ENCODE assay signal across 8 mouse cellular contexts in genomic region chr2:134017109-134017508, GRCm38 (mm10).
DNase-seq lines count a peak whose midpoint lies in the region; ATAC-seq and TF ChIP-seq lines count a peak whose summit lies in the region.

No protein-coding gene starts in this region.

- H3K4me1 ChIP-seq in lung, embryonic 14.5 days (ENCODE audit: insufficient read depth), result no peaks in the 10 kb centered on the region
- no peaks in the 10 kb centered on the region for H3K4me1 ChIP-seq in embryonic facial prominence, embryonic 10.5 days
- no peaks in the 10 kb centered on the region for H3K4me1 ChIP-seq in midbrain, postnatal 0 days (ENCODE audit: insufficient read depth, low read length)

- peak; percentile 72 for TF ChIP-seq CTCF in lung, embryonic 14.5 days (IDR thresholded peaks at IDR 0.05; ENCODE audit: low read depth)
- peak; percentile 82 for TF ChIP-seq CTCF in midbrain, postnatal 0 days (IDR thresholded peaks at IDR 0.05)

- no peaks in the 10 kb centered on the region for H3K36me3 ChIP-seq in lung, embryonic 14.5 days (ENCODE audit: insufficient read depth)
- no peaks in the 10 kb centered on the region for H3K36me3 ChIP-seq in embryonic facial prominence, embryonic 10.5 days (replicated peaks)
- H3K36me3 ChIP-seq in midbrain, postnatal 0 days (ENCODE audit: insufficient read depth, low read length), result no peaks in the 10 kb centered on the region

- no peak overlapping the region for H3K9ac ChIP-seq in lung, embryonic 14.5 days
- H3K9ac ChIP-seq in midbrain, postnatal 0 days (replicated peaks; ENCODE audit: low read length, poor library complexity, severe bottlenecking), result no peak overlapping the region

- no peak overlapping the region for H3K4me3 ChIP-seq in lung, embryonic 14.5 days (ENCODE audit: low read depth, low read length)
- H3K4me3 ChIP-seq in embryonic facial prominence, embryonic 10.5 days, result no peak overlapping the region
- H3K4me3 ChIP-seq in midbrain, postnatal 0 days (ENCODE audit: low read depth, low read length), result no peak overlapping the region

- H3K4me2 ChIP-seq in lung, embryonic 14.5 days, result no peak overlapping the region
- H3K4me2 ChIP-seq in midbrain, postnatal 0 days (ENCODE audit: low read depth, low read length, poor library complexity, severe bottlenecking), result no peak overlapping the region

- H3K9me3 ChIP-seq in lung, embryonic 14.5 days (ENCODE audit: low read depth, low read length), result no peaks in the 10 kb centered on the region
- no peaks in the 10 kb centered on the region for H3K9me3 ChIP-seq in embryonic facial prominence, embryonic 10.5 days
- no peaks in the 10 kb centered on the region for H3K9me3 ChIP-seq in midbrain, postnatal 0 days (ENCODE audit: low read length)

- no peaks in the 10 kb centered on the region for H3K27me3 ChIP-seq in lung, embryonic 14.5 days (ENCODE audit: insufficient read depth, low read length)
- no peaks in the 10 kb centered on the region for H3K27me3 ChIP-seq in embryonic facial prominence, embryonic 10.5 days (replicated peaks; ENCODE audit: low read depth, poor library complexity, severe bottlenecking)
- H3K27me3 ChIP-seq in midbrain, postnatal 0 days (ENCODE audit: insufficient read depth, low read length), result no peaks in the 10 kb centered on the region

- no peak for ATAC-seq in lung, embryonic 14.5 days (ENCODE audit: insufficient read depth)
- ATAC-seq in midbrain, postnatal 0 days (ENCODE audit: low FRiP score), result no peak

- H3K27ac ChIP-seq in lung, embryonic 14.5 days (ENCODE audit: low read depth), result no peak overlapping the region
- H3K27ac ChIP-seq in embryonic facial prominence, embryonic 10.5 days (replicated peaks), result no peak overlapping the region
- H3K27ac ChIP-seq in midbrain, postnatal 0 days (ENCODE audit: low read depth, low read length), result no peak overlapping the region

- DNase-seq in cerebellum, postnatal 14 days, result peak; percentile 69 to 73
- DNase-seq in cerebellum, adult 11 months, result no peak
- peak; percentile 61 for DNase-seq in lung, embryonic 14.5 days
- no peak for DNase-seq in lung, adult 18-20 months
- DNase-seq in embryonic facial prominence, embryonic 10.5 days (ENCODE audit: low spot score), result peak; percentile 24
- peak; percentile 42 for DNase-seq in kidney, postnatal 10 days
- peak; percentile 63 for DNase-seq in midbrain, postnatal 0 days (ENCODE audit: low spot score)
- DNase-seq in c-Kit-positive CD71-positive TER-119-positive erythroid progenitor cells, embryonic 14.5 days (ENCODE audit: low spot score), result no peak

Comparison
In these comparisons a context has a peak if more than half of its experiments do, and no peak if none do; other contexts are left out.
1. DNase-seq: peak in cerebellum, postnatal 14 days (2 of 2), lung, embryonic 14.5 days (single experiment), embryonic facial prominence, embryonic 10.5 days (single experiment), kidney, postnatal 10 days (single experiment) and midbrain, postnatal 0 days (single experiment); none in cerebellum, adult 11 months (single experiment), lung, adult 18-20 months (0 of 2) and c-Kit-positive CD71-positive TER-119-positive erythroid progenitor cells, embryonic 14.5 days (single experiment).